In genomic region chr7:67208317-67208716, GRCm38 (mm10) we compare ENCODE assay signal across 21 mouse cellular contexts. TPM values are rescaled to one million over a fixed set of nuclear protein-coding genes. Genes with fewer than 3 reads are reported as not detected.
DNase-seq lines count a peak whose midpoint lies in the region; ATAC-seq and TF ChIP-seq lines count a peak whose summit lies in the region.
"Had no signal": no experiment of that assay in that cellular context is flagged by ENCODE, and none has a peak within 500 bp of the region (broad histone marks: within the 10 kb centered on the region; RNA-seq: fewer than 3 reads in every experiment).

No protein-coding gene starts in this region.

- H3K27ac ChIP-seq in heart, embryonic 12.5 days (ENCODE audit: poor library complexity, severe bottlenecking): no peak overlapping the region
- H3K27ac ChIP-seq in kidney, adult 2 months (ENCODE audit: insufficient read depth, low read depth, low read length): no peak overlapping the region
- no peak overlapping the region for H3K27ac ChIP-seq in kidney, embryonic 14.5 days (ENCODE audit: low read depth, low read length)

- H3K4me2 ChIP-seq in heart, embryonic 12.5 days: no peak overlapping the region
- no peak overlapping the region for H3K4me2 ChIP-seq in kidney, embryonic 14.5 days (replicated peaks; ENCODE audit: low read depth, low read length)

- ATAC-seq in heart, embryonic 12.5 days (ENCODE audit: insufficient number of reproducible peaks, low FRiP score): no peak
- no peak for ATAC-seq in kidney, embryonic 14.5 days (ENCODE audit: low FRiP score, low TSS enrichment)
- ATAC-seq: activated CD4-positive, CD25-positive, alpha-beta regulatory T cell, adult 4 months; CD4-positive, CD25-positive, alpha-beta regulatory T cell, adult 4 months; Patski had no signal

- no peaks in the 10 kb centered on the region for H3K36me3 ChIP-seq in heart, embryonic 12.5 days
- H3K36me3 ChIP-seq in kidney, adult 2 months (ENCODE audit: control insufficient read depth, insufficient read depth, low read length): no peaks in the 10 kb centered on the region
- no peaks in the 10 kb centered on the region for H3K36me3 ChIP-seq in kidney, embryonic 14.5 days (ENCODE audit: control insufficient read depth, insufficient read depth, low read length)
- H3K36me3 ChIP-seq: G1E had no signal

- no peaks in the 10 kb centered on the region for H3K27me3 ChIP-seq in heart, embryonic 12.5 days (replicated peaks)
- no peaks in the 10 kb centered on the region for H3K27me3 ChIP-seq in kidney, adult 2 months (replicated peaks; ENCODE audit: control insufficient read depth, insufficient read depth, low read length)
- H3K27me3 ChIP-seq in kidney, embryonic 14.5 days (ENCODE audit: control insufficient read depth, insufficient read depth, low read length): no peaks in the 10 kb centered on the region

- TF ChIP-seq POLR2A in kidney, adult 2 months (IDR thresholded peaks at IDR 0.05; ENCODE audit: low read depth, low read length): no peak

- DNase-seq in heart, adult 11 months: peak; percentile 68
- DNase-seq in kidney, adult 2 months: peak; percentile 51
- peak; percentile 69 for DNase-seq in kidney, adult 9 months
- DNase-seq in kidney, adult 8-10 months: no peak
- peak; percentile 15 to 43 for DNase-seq in kidney, postnatal 36 days
- DNase-seq in kidney, adult 18-20 months: no peak
- DNase-seq: adrenal gland, adult 2 months; adrenal gland, adult 8-10 months; adrenal gland, postnatal 10 days; adrenal gland, postnatal 14 days; adrenal gland, postnatal 25 days; adrenal gland, postnatal 36 days; B cell, adult 2 months; cerebellum, adult 11 months; cerebellum, adult 11-12 months had no signal

- H3K4me3 ChIP-seq in heart, embryonic 12.5 days: no peak overlapping the region
- no peak overlapping the region for H3K4me3 ChIP-seq in kidney, adult 2 months (ENCODE audit: insufficient read depth, low read depth, low read length)
- H3K4me3 ChIP-seq in kidney, embryonic 14.5 days (ENCODE audit: low read length): no peak overlapping the region

- no peaks in the 10 kb centered on the region for H3K9me3 ChIP-seq in heart, embryonic 12.5 days (replicated peaks)
- no peaks in the 10 kb centered on the region for H3K9me3 ChIP-seq in kidney, embryonic 14.5 days (ENCODE audit: control insufficient read depth, low read length)
- H3K9me3 ChIP-seq: G1E had no signal

- peaks cover 26% of the 10 kb centered on the region for H3K4me1 ChIP-seq in heart, embryonic 12.5 days (replicated peaks)
- H3K4me1 ChIP-seq in kidney, adult 2 months (ENCODE audit: control insufficient read depth, insufficient read depth, low read length): peaks cover 10% of the 10 kb centered on the region; the same call in 1 of the 2 replicates
- H3K4me1 ChIP-seq in kidney, embryonic 14.5 days (ENCODE audit: control insufficient read depth, insufficient read depth, low read length): no peaks in the 10 kb centered on the region

- no peak overlapping the region for H3K9ac ChIP-seq in heart, embryonic 12.5 days
- no peak overlapping the region for H3K9ac ChIP-seq in kidney, embryonic 14.5 days (ENCODE audit: low read depth, low read length)

- TF ChIP-seq CTCF in kidney, adult 2 months (conservative IDR thresholded peaks at IDR 0.05; ENCODE audit: insufficient read depth, insufficient read length, low read depth, low read length): no peak

- WGBS in heart, embryonic 12.5 days: 83% methylated on average over 1 of the region's 1 CpGs
- whole genome bisulfite sequencing in kidney, adult 2 months: 51% methylated on average over 1 of the region's 1 CpGs
- 87% methylated on average over 1 of the region's 1 CpGs for WGBS in kidney, embryonic 14.5 days

RNA-seq across cellular contexts. Expression of gene Lysmd4, which starts 14.0 kb away (rescaled TPM):
- 13.9 and 14.9 TPM in 2 replicates for polyA plus RNA-seq in heart, embryonic 12.5 days (2016; fragmentation: Nextera tagmentation; extraction: Ambion mirVana)
- polyA plus RNA-seq in kidney, adult 2 months (2012; rRNA removed): 11.0 and 11.2 TPM in 2 replicates
- polyA plus RNA-seq in kidney, embryonic 14.5 days (2014; fragmentation: Nextera tagmentation; extraction: Ambion mirVana): 9.4 and 12.7 TPM in 2 replicates

Comparison
In these comparisons a context has a peak if more than half of its experiments do, and no peak if none do; other contexts are left out.
1. DNase-seq: peak in heart, adult 11 months (single experiment), kidney, adult 2 months (single experiment), kidney, adult 9 months (single experiment) and kidney, postnatal 36 days (2 of 2); none in kidney, adult 8-10 months (0 of 2) and kidney, adult 18-20 months (single experiment).